Mouse (Mus musculus) liver, embryonic 12.5 days (tissue): Measurements from ENCODE around the gene Myof. TPM values are rescaled to one million over a fixed set of nuclear protein-coding genes. Genes with fewer than 3 reads are reported as not detected.
A peak's percentile ranks its signal among the peaks of the same experiment; 100 is the strongest.

Experiments used
- ATAC-seq: fragments of 200-750 bp; cut with Nextera tagmentation; 2 replicates; pipeline ENCODE4 v1.8.0; 2017; ENCODE audit warnings: moderate number of reproducible peaks, mild to moderate bottlenecking, moderate library complexity
- H3K27ac ChIP-seq: fragments of 300-500 bp; sonication (generic); 2 replicates; pipeline ENCODE4 v1.5.1; 2016; ENCODE audit warnings: mild to moderate bottlenecking
- H3K27me3 ChIP-seq: fragments of 300-500 bp; sonication (generic); replicated peaks from 2 replicates; pipeline ENCODE4 v1.6.1; 2016; ENCODE audit warnings: mild to moderate bottlenecking, moderate library complexity
- H3K36me3 ChIP-seq: fragments of 300-500 bp; sonication (generic); 2 replicates; pipeline ENCODE4 v1.6.1; 2016; ENCODE audit warnings: mild to moderate bottlenecking, moderate library complexity
- H3K4me1 ChIP-seq: fragments of 300-500 bp; sonication (generic); 2 replicates; pipeline ENCODE4 v1.6.1; 2016
- H3K4me2 ChIP-seq: fragments of 300-500 bp; sonication (generic); 2 replicates; pipeline ENCODE4 v1.6.1; 2016; ENCODE audit warnings: mild to moderate bottlenecking, moderate library complexity
- H3K4me3 ChIP-seq: fragments of 300-500 bp; sonication (generic); 2 replicates; pipeline ENCODE4 v1.5.1; 2016; ENCODE audit warnings: mild to moderate bottlenecking, moderate library complexity
- H3K9ac ChIP-seq: fragments of 300-500 bp; sonication (generic); 2 replicates; pipeline ENCODE4 v1.6.1; 2016; ENCODE audit warnings: mild to moderate bottlenecking, moderate library complexity
- H3K9me3 ChIP-seq: fragments of 300-500 bp; sonication (generic); replicated peaks from 2 replicates; pipeline ENCODE4 v1.6.1; 2016; ENCODE audit warnings: mild to moderate bottlenecking, moderate library complexity
- WGBS: fragments of 180-500 bp; shearing (Covaris S2); methylation state at CpG from one replicate; pipeline ENCODE4 v1.1.7; 2016; ENCODE audit not compliant: insufficient replicate concordance; 5-methylcytosine and 5-hydroxymethylcytosine counted together
- polyA plus RNA-seq: library from polyadenylated mRNA; unstranded; fragments of >200 nt; fragmentation: Nextera tagmentation; extraction: Ambion mirVana; gene quantifications from 2 replicates; pipeline ENCODE4 v1.2.1, GENCODE M21; 2016

The Myof gene
- polyA plus RNA-seq, 1 experiment from 2014 or later = 0.66 TPM

GRCm38 (mm10) chr19:37877511-37878167 lies 165.7 kb downstream of the Myof start:
- H3K4me3 ChIP-seq = no peak overlapping the region
- 13% methylated on average over 20 of the region's 20 CpGs for WGBS

GRCm38 (mm10) chr19:37876605-37877245 lies 166.7 kb downstream of the Myof start:
- no peak for ATAC-seq
- Histone ChIP-seq H3K4me1 (peaks cover 13% of the 10 kb centered on the region), H3K9ac (no peak overlapping the region), H3K4me3 (no peak overlapping the region), H3K27ac (no peak overlapping the region), H3K36me3 (no peaks in the 10 kb centered on the region), H3K9me3 (no peaks in the 10 kb centered on the region), H3K4me2 (no peak overlapping the region), H3K27me3 (peaks cover 63% of the 10 kb centered on the region)
- 25% methylated on average over 6 of the region's 6 CpGs for WGBS

More at GRCm38 (mm10) chr19:37877511-37878167, 165.7 kb downstream of the Myof start:
- ATAC-seq = no peak
- Histone ChIP-seq H3K9ac (no peak overlapping the region), H3K4me2 (peak overlapping the region; percentile 24; the same call in 1 of the 2 replicates), H3K36me3 (no peaks in the 10 kb centered on the region), H3K4me1 (peaks cover 13% of the 10 kb centered on the region), H3K27me3 (peaks cover 67% of the 10 kb centered on the region), H3K9me3 (no peaks in the 10 kb centered on the region), H3K27ac (no peak overlapping the region)

GRCm38 (mm10) chr19:37873499-37873898 lies 169.9 kb downstream of the Myof start:
- Histone ChIP-seq H3K27ac (no peak overlapping the region), H3K27me3 (peaks cover 38% of the 10 kb centered on the region), H3K4me2 (no peak overlapping the region), H3K9ac (no peak overlapping the region), H3K4me1 (peaks cover 13% of the 10 kb centered on the region), H3K9me3 (no peaks in the 10 kb centered on the region), H3K4me3 (no peak overlapping the region), H3K36me3 (no peaks in the 10 kb centered on the region)
- ATAC-seq = peak; percentile 67
- 83% methylated on average over 1 of the region's 1 CpGs for WGBS

GRCm38 (mm10) chr19:37867592-37867991 lies 175.8 kb downstream of the Myof start:
- ATAC-seq = no peak
- H3K4me3 ChIP-seq = no peak overlapping the region
- H3K9me3 ChIP-seq = no peaks in the 10 kb centered on the region
- H3K9ac ChIP-seq = no peak overlapping the region
- 44% methylated on average over 3 of the region's 3 CpGs for WGBS
- no peaks in the 10 kb centered on the region for H3K36me3 ChIP-seq
- H3K27me3 ChIP-seq = 0 out of 2 replicates have a peak, but pooled peaks cover under 1% of the 10 kb centered on the region
- H3K27ac ChIP-seq = 0 out of 2 replicates have a peak overlapping the region, but pooled peaks have one; percentile 2
- H3K4me2 ChIP-seq = no peak overlapping the region
- H3K4me1 ChIP-seq = no peaks in the 10 kb centered on the region

- H3K27ac ChIP-seq = 0 out of 2 replicates have a peak overlapping the region, but pooled peaks have one; percentile 2
- no peak for ATAC-seq
- 0 out of 2 replicates have a peak, but pooled peaks cover 3% of the 10 kb centered on the region for H3K27me3 ChIP-seq
- no peaks in the 10 kb centered on the region for H3K36me3 ChIP-seq
- H3K9me3 ChIP-seq = no peaks in the 10 kb centered on the region
- H3K4me1 ChIP-seq = no peaks in the 10 kb centered on the region
- 69% methylated on average over 6 of the region's 6 CpGs for WGBS
- no peak overlapping the region for H3K4me2 ChIP-seq
- no peak overlapping the region for H3K4me3 ChIP-seq
- no peak overlapping the region for H3K9ac ChIP-seq
Observed at GRCm38 (mm10) chr19:37866994-37867393, 176.4 kb downstream of the Myof start.

GRCm38 (mm10) chr19:37861171-37861570 lies 182.2 kb downstream of the Myof start:
- Histone ChIP-seq H3K36me3 (no peaks in the 10 kb centered on the region), H3K4me2 (no peak overlapping the region), H3K27me3 (0 out of 2 replicates have a peak, but pooled peaks cover 3% of the 10 kb centered on the region), H3K4me3 (no peak overlapping the region), H3K9ac (no peak overlapping the region), H3K27ac (no peak overlapping the region), H3K4me1 (no peaks in the 10 kb centered on the region), H3K9me3 (no peaks in the 10 kb centered on the region)
- no peak for ATAC-seq
- WGBS = 74% methylated on average over 1 of the region's 1 CpGs

- Histone ChIP-seq H3K9me3 (no peaks in the 10 kb centered on the region), H3K9ac (no peak overlapping the region), H3K4me1 (no peaks in the 10 kb centered on the region), H3K27ac (no peak overlapping the region), H3K36me3 (no peaks in the 10 kb centered on the region), H3K4me3 (no peak overlapping the region), H3K27me3 (0 out of 2 replicates have a peak, but pooled peaks cover 3% of the 10 kb centered on the region), H3K4me2 (no peak overlapping the region)
- no peak for ATAC-seq
- WGBS = 63% methylated on average over 1 of the region's 1 CpGs
Observed at GRCm38 (mm10) chr19:37860267-37860666, 183.1 kb downstream of the Myof start.

GRCm38 (mm10) chr19:37858406-37859081 lies 184.8 kb downstream of the Myof start:
- no peak overlapping the region for H3K9ac ChIP-seq
- no peaks in the 10 kb centered on the region for H3K9me3 ChIP-seq
- H3K36me3 ChIP-seq = no peaks in the 10 kb centered on the region
- WGBS = 31% methylated on average over 7 of the region's 7 CpGs
- no peak for ATAC-seq
- no peak overlapping the region for H3K4me3 ChIP-seq
- no peak overlapping the region for H3K27ac ChIP-seq
- H3K27me3 ChIP-seq = 0 out of 2 replicates have a peak, but pooled peaks cover 3% of the 10 kb centered on the region
- no peaks in the 10 kb centered on the region for H3K4me1 ChIP-seq
- H3K4me2 ChIP-seq = no peak overlapping the region

GRCm38 (mm10) chr19:37852056-37852455 lies 191.3 kb downstream of the Myof start:
- Histone ChIP-seq H3K4me2 (no peak overlapping the region), H3K27ac (no peak overlapping the region), H3K9ac (no peak overlapping the region), H3K9me3 (no peaks in the 10 kb centered on the region), H3K4me1 (no peaks in the 10 kb centered on the region), H3K4me3 (no peak overlapping the region), H3K27me3 (no peaks in the 10 kb centered on the region), H3K36me3 (no peaks in the 10 kb centered on the region)
- ATAC-seq = no peak
- 59% methylated on average over 1 of the region's 1 CpGs for WGBS

- H3K27ac ChIP-seq = no peak overlapping the region
- H3K4me1 ChIP-seq = no peaks in the 10 kb centered on the region
- WGBS = 53% methylated on average over 9 of the region's 9 CpGs
- H3K4me2 ChIP-seq = no peak overlapping the region
- no peak overlapping the region for H3K9ac ChIP-seq
- no peak overlapping the region for H3K4me3 ChIP-seq
- H3K9me3 ChIP-seq = no peaks in the 10 kb centered on the region
- H3K36me3 ChIP-seq = no peaks in the 10 kb centered on the region
- ATAC-seq = no peak
- H3K27me3 ChIP-seq = no peaks in the 10 kb centered on the region
Observed at GRCm38 (mm10) chr19:37851590-37852038, 191.8 kb downstream of the Myof start.
